Mouse (Mus musculus) kidney, adult 2 months (tissue): Measurements from ENCODE around the gene Selenbp1. TPM values are rescaled to one million over a fixed set of nuclear protein-coding genes. Genes with fewer than 3 reads are reported as not detected.
"Not testable (repeated sequence)": the region's sequence is repeated elsewhere in the genome, so short reads cannot be mapped to it uniquely, and the experiment has no call there.

Experiments used
- DNase-seq: peaks from one replicate; pipeline ENCODE4 v3.0.0; 2021
- H3K27ac ChIP-seq: fragments of 200-500 bp; 2 replicates; pipeline ENCODE4 v1.5.1; 2012; ENCODE audit warnings: low read depth, low read length, control low read depth, inconsistent platforms; ENCODE audit not compliant: insufficient read depth
- H3K27me3 ChIP-seq: fragments of 200-500 bp; replicated peaks from 2 replicates; pipeline ENCODE4 v1.6.1; 2012; ENCODE audit warnings: mild to moderate bottlenecking, moderate library complexity, low read length, inconsistent platforms; ENCODE audit not compliant: control insufficient read depth, insufficient read depth
- H3K36me3 ChIP-seq: fragments of 200-500 bp; 2 replicates; pipeline ENCODE4 v1.6.1; 2012; ENCODE audit warnings: mild to moderate bottlenecking, moderate library complexity, low read length, inconsistent platforms; ENCODE audit not compliant: control insufficient read depth, insufficient read depth
- H3K4me1 ChIP-seq: fragments of 200-500 bp; 2 replicates; pipeline ENCODE4 v1.6.1; 2011; ENCODE audit warnings: low read length; ENCODE audit not compliant: control insufficient read depth, insufficient read depth
- H3K4me3 ChIP-seq: fragments of 200-500 bp; 2 replicates; pipeline ENCODE4 v1.5.1; 2011; ENCODE audit warnings: mild to moderate bottlenecking, low read depth, low read length, control low read depth; ENCODE audit not compliant: insufficient read depth
- CTCF ChIP-seq: fragments of 200-500 bp; conservative IDR thresholded peaks from 2 replicates; pipeline ENCODE4 v1.5.1; 2011; ENCODE audit warnings: low read depth, mild to moderate bottlenecking, control low read depth, low read length, moderate library complexity, mixed read lengths; ENCODE audit not compliant: insufficient read depth, insufficient read length
- POLR2A ChIP-seq: fragments of 200-500 bp; IDR thresholded peaks from one replicate; pipeline ENCODE4 v1.6.1; 2011; ENCODE audit warnings: low read depth, low read length, control low read depth
- WGBS: fragments of 180-500 bp; shearing (Covaris S2); methylation state at CpG from one replicate; pipeline ENCODE4 v1.1.7; 2018; 5-methylcytosine and 5-hydroxymethylcytosine counted together
- polyA plus RNA-seq: library from polyadenylated mRNA; depleted of rRNA; stranded (reverse); fragments of >200 nt; gene quantifications from 2 replicates; pipeline ENCODE4 v1.2.3, GENCODE M21; 2012; rRNA removed

Selenbp1 gene
- polyA plus RNA-seq: 785 and 803 TPM in 2 replicates

DNA sequence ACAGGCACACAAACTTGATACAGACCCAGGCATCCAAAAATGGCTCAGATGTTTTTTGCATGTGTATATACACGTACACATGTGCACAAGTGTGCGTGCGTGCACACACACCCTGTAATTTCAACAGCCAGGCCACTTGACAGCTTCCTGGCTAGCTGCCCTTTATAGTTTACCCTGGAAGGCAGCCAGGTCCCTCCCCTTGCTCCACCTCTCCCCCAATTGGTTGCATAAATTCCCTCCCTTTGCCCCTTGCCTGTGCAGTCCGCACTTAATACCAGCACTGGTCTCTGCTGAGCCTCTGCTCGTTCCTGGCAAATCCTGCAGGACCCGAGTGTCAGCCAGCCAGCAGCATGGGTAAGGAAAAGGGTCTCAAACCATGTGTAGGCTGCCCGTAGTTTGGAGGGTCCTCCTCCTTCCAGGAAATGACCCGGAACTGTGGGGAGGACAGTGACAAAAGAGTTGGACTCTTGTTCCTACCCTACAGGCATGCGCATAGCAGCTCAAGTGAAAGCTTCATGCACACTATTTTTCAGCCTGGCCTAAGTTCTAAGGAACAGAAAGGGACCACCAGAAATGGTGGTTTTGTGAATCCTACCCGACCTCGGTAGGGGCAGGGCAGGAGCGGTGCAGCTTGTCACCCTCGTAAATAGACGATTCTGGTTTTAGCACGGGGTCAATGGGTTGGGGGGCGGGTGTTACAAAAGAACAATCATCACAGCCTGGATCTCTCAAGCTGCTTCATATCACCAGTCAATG lies at the start of gene Selenbp1:
Gene Selenbp1, plus strand, starts transcription at position 248 of the 756 bp plus-strand sequence.
- Histone ChIP-seq H3K27ac (peak within 1 kb of the TSS; percentile 99), H3K4me1 (peaks cover 33% of the 10 kb centered on the region), H3K36me3 (no peaks in the 10 kb centered on the region; the same call in 1 of the 2 replicates), H3K4me3 (peak within 1 kb of the TSS; percentile 84), H3K27me3 (no peaks in the 10 kb centered on the region)
- DNase-seq: peak; percentile 97
- TF ChIP-seq POLR2A: peak; percentile 96
- TF ChIP-seq CTCF: no peak
- 2% methylated on average over 16 of the region's 16 CpGs for WGBS

DNA sequence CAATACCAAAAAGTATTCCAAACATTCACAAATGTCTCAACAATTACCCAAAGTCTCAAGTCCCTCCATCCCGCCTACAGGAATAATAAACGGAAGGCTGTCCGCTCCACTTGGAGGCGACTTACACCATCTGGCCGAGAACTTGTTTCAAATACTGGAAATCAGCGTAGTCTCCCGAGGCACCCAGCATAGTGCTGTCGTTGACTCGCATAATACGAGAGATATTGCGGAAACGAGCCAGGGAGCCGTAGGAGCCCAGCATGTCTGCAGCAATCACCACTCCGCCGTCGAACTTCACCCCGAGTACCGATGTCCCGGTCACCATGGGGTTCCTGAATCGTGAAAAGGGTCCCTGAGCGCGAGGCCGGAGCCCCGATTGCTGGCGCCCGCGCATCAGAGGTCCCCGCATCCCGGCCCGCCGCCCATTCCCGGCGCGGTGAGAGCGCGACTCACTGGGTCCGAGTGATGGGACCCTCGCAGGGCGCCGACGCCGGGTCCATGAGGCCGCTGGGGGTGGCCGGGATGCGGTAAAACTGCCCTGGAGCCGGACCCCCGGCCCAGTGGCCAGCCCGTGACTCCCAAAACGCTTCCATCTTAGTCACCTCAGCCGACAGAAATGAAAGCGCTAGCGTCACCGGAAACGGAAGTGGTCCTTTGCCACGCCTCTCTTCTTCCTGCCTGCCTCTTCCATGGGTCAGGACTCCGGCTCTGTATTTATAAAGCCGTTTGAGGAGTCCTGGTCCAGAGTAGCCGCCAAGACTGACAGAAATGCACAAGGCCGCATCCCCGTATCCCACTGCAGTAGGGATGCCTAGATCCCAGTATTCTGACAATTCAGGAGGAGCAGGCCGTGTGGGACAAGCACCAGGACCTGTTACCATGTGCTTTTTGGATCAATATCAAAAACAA lies 46.3 kb upstream of the Selenbp1 start, which contains the start of gene Psmb4:
Gene Psmb4, minus strand, starts transcription at position 646 of the 909 bp plus-strand sequence.
- Histone ChIP-seq H3K4me3 (peak within 1 kb of the TSS; percentile 72), H3K27ac (peak within 1 kb of the TSS; percentile 87), H3K27me3 (no peaks in the 10 kb centered on the region), H3K4me1 (peaks cover 6% of the 10 kb centered on the region; the same call in 1 of the 2 replicates), H3K36me3 (no peaks in the 10 kb centered on the region; the same call in 1 of the 2 replicates)
- peak; percentile 93 for DNase-seq
- WGBS: under 1% methylated on average over 61 of the region's 61 CpGs
- TF ChIP-seq POLR2A: peak; percentile 44
- TF ChIP-seq CTCF: no peak

- peaks cover 6% of the 10 kb centered on the region; the same call in 1 of the 2 replicates for H3K4me1 ChIP-seq
- H3K4me3 ChIP-seq: no peak overlapping the region
- DNase-seq: peak; percentile 79
- TF ChIP-seq CTCF (peak; percentile 55), POLR2A (no peak)
- no peaks in the 10 kb centered on the region; the same call in 1 of the 2 replicates for H3K36me3 ChIP-seq
- H3K27ac ChIP-seq: no peak overlapping the region
- H3K27me3 ChIP-seq: no peaks in the 10 kb centered on the region
These were observed 44.3 kb upstream of the Selenbp1 start for GRCm38 (mm10) chr3:94888595-94888994.

GRCm38 (mm10) chr3:94894076-94894475 lies 38.8 kb upstream of the Selenbp1 start:
- Histone ChIP-seq H3K27ac (no peak overlapping the region), H3K27me3 (no peaks in the 10 kb centered on the region), H3K36me3 (no peaks in the 10 kb centered on the region), H3K4me3 (no peak overlapping the region), H3K4me1 (no peaks in the 10 kb centered on the region)
- DNase-seq: no peak
- WGBS: 66% methylated on average over 3 of the region's 3 CpGs
- no peak for TF ChIP-seq POLR2A

DNA sequence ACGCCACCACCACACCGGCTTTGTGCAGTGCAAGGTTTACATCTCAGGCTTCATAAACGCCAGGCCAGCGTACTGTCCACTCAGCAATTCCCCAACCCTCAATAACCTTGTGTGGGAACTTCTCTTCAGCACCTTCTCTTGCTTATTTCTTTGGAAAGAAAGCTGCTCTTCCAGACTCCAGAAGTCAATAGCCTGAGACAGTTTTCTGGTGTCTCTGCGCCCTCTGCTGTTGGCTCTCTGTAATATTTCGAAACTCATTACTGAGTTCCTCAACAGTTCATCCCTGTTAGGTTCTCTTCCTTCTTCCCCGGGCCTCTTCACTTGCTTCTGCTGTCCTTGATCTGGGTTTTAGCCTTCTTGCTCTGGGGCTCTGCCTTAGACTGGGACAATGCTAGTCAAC lies 30.1 kb upstream of the Selenbp1 start:
- H3K36me3 ChIP-seq: no peaks in the 10 kb centered on the region
- peak; percentile 75 for DNase-seq
- H3K4me1 ChIP-seq: no peaks in the 10 kb centered on the region
- no peak overlapping the region for H3K27ac ChIP-seq
- H3K27me3 ChIP-seq: no peaks in the 10 kb centered on the region
- TF ChIP-seq CTCF (peak; percentile 58), POLR2A (no peak)
- H3K4me3 ChIP-seq: no peak overlapping the region
- WGBS: 16% methylated on average over 7 of the region's 7 CpGs

- not testable (repeated sequence) for H3K4me3 ChIP-seq, H3K4me1 ChIP-seq, H3K27ac ChIP-seq, H3K27me3 ChIP-seq, DNase-seq, H3K36me3 ChIP-seq
- 68% methylated on average over 3 of the region's 3 CpGs for WGBS
These were observed 28.1 kb upstream of the Selenbp1 start for GRCm38 (mm10) chr3:94904759-94905158.

- 58% methylated on average over 1 of the region's 1 CpGs for WGBS
- DNase-seq: no peak
- H3K36me3 ChIP-seq: no peaks in the 10 kb centered on the region
- H3K27me3 ChIP-seq: no peaks in the 10 kb centered on the region
- no peak overlapping the region for H3K27ac ChIP-seq
- H3K4me1 ChIP-seq: peaks cover 6% of the 10 kb centered on the region; the same call in 1 of the 2 replicates
- TF ChIP-seq POLR2A (no peak), CTCF (no peak)
- no peak overlapping the region for H3K4me3 ChIP-seq
These were observed 26.4 kb upstream of the Selenbp1 start for GRCm38 (mm10) chr3:94906482-94906881.
